22 mouse cellular contexts compared by ENCODE assay signal in genomic region chr1:162222353-162222752, GRCm38 (mm10).
DNase-seq lines count a peak whose midpoint lies in the region; ATAC-seq and TF ChIP-seq lines count a peak whose summit lies in the region.
"Had no signal": no experiment of that assay in that cellular context is flagged by ENCODE, and none has a peak within 500 bp of the region (broad histone marks: within the 10 kb centered on the region; RNA-seq: fewer than 3 reads in every experiment).

No protein-coding gene starts in this region.

- peak overlapping the region; percentile 64; the same call in 1 of the 2 replicates for H3K4me3 ChIP-seq in intestine, embryonic 14.5 days (ENCODE audit: low read depth, low read length)
- H3K4me3 ChIP-seq in intestine, embryonic 16.5 days (ENCODE audit: low read length) = no peak overlapping the region
- no peak overlapping the region for H3K4me3 ChIP-seq in ES-E14 (ENCODE audit: insufficient read depth in 1 of 2, low read depth in 1 of 2, low read length in 2 of 2, poor library complexity in 1 of 2, severe bottlenecking in 1 of 2)
- H3K4me3 ChIP-seq in embryonic facial prominence, embryonic 13.5 days = peak overlapping the region; percentile 76
- peak overlapping the region; percentile 58 for H3K4me3 ChIP-seq in limb, embryonic 14.5 days (replicated peaks; ENCODE audit: low read length)
- H3K4me3 ChIP-seq: heart, adult 2 months; midbrain, embryonic 10.5 days; neural tube, embryonic 15.5 days had no signal

- H3K36me3 ChIP-seq in intestine, embryonic 14.5 days (ENCODE audit: control insufficient read depth, insufficient read depth, low read length) = peaks cover 12% of the 10 kb centered on the region
- H3K36me3 ChIP-seq in intestine, embryonic 16.5 days (ENCODE audit: control insufficient read depth, insufficient read depth, low read length) = no peaks in the 10 kb centered on the region
- no peaks in the 10 kb centered on the region for H3K36me3 ChIP-seq in ES-E14 (ENCODE audit: control insufficient read depth, insufficient read depth, low read length, poor library complexity, severe bottlenecking)
- H3K36me3 ChIP-seq in embryonic facial prominence, embryonic 13.5 days = peaks cover 6% of the 10 kb centered on the region; the same call in 1 of the 2 replicates
- peaks cover 35% of the 10 kb centered on the region for H3K36me3 ChIP-seq in limb, embryonic 14.5 days (ENCODE audit: control insufficient read depth, insufficient read depth, low read length)
- H3K36me3 ChIP-seq: midbrain, embryonic 10.5 days; neural tube, embryonic 15.5 days had no signal

- no peaks in the 10 kb centered on the region for H3K9me3 ChIP-seq in intestine, embryonic 14.5 days (ENCODE audit: control insufficient read depth, low read length)
- H3K9me3 ChIP-seq in intestine, embryonic 16.5 days (ENCODE audit: control insufficient read depth, low read length) = no peaks in the 10 kb centered on the region
- no peaks in the 10 kb centered on the region for H3K9me3 ChIP-seq in ES-E14 (ENCODE audit: control insufficient read depth, insufficient read depth, low read depth, low read length)
- H3K9me3 ChIP-seq in embryonic facial prominence, embryonic 13.5 days = no peaks in the 10 kb centered on the region
- H3K9me3 ChIP-seq in limb, embryonic 14.5 days (ENCODE audit: control insufficient read depth, low read length) = no peaks in the 10 kb centered on the region
- H3K9me3 ChIP-seq: midbrain, embryonic 10.5 days; neural tube, embryonic 15.5 days had no signal

- peak overlapping the region; percentile 95 for H3K9ac ChIP-seq in intestine, embryonic 14.5 days (ENCODE audit: low read length)
- no peak overlapping the region for H3K9ac ChIP-seq in intestine, embryonic 16.5 days (ENCODE audit: low read depth, low read length)
- no peak overlapping the region for H3K9ac ChIP-seq in ES-E14 (ENCODE audit: insufficient read depth, low read depth, low read length, poor library complexity, severe bottlenecking)
- H3K9ac ChIP-seq in embryonic facial prominence, embryonic 13.5 days = peak overlapping the region; percentile 64
- H3K9ac ChIP-seq in limb, embryonic 14.5 days (ENCODE audit: low read depth, low read length, severe bottlenecking) = peak overlapping the region; percentile 95
- H3K9ac ChIP-seq: hindbrain, embryonic 14.5 days; liver, embryonic 14.5 days; neural tube, embryonic 15.5 days had no signal

- TF ChIP-seq POLR2A in limb, embryonic 14.5 days (IDR thresholded peaks at IDR 0.05; ENCODE audit: borderline replicate concordance, extremely low read depth, insufficient read depth, insufficient read length) = no peak

- H3K4me1 ChIP-seq in intestine, embryonic 14.5 days (replicated peaks; ENCODE audit: control insufficient read depth, insufficient read depth, low read length) = peaks cover 4% of the 10 kb centered on the region; the same call in 1 of the 2 replicates
- H3K4me1 ChIP-seq in intestine, embryonic 16.5 days (ENCODE audit: control insufficient read depth, insufficient read depth, low read length) = no peaks in the 10 kb centered on the region
- H3K4me1 ChIP-seq in ES-E14 (ENCODE audit: control insufficient read depth in 2 of 2, insufficient read depth in 2 of 2, low read length in 2 of 2, poor library complexity in 1 of 2) = no peaks in the 10 kb centered on the region
- H3K4me1 ChIP-seq in embryonic facial prominence, embryonic 13.5 days = peaks cover 19% of the 10 kb centered on the region
- H3K4me1 ChIP-seq in limb, embryonic 14.5 days (ENCODE audit: control insufficient read depth, insufficient read depth, low read length) = peaks cover 10% of the 10 kb centered on the region; the same call in 1 of the 2 replicates

- ATAC-seq in intestine, embryonic 14.5 days (replicated peaks; ENCODE audit: low FRiP score, low TSS enrichment, low read depth) = no peak
- no peak for ATAC-seq in intestine, embryonic 16.5 days
- no peak for ATAC-seq in embryonic facial prominence, embryonic 13.5 days (ENCODE audit: insufficient number of reproducible peaks, insufficient read depth, low FRiP score, low TSS enrichment, low read depth)
- no peak for ATAC-seq in limb, embryonic 14.5 days (ENCODE audit: low FRiP score, low read depth)
- no peak for ATAC-seq in megakaryocyte, adult 5-6 weeks (ENCODE audit: poor library complexity, severe bottlenecking)
- no peak for ATAC-seq in inflammation-experienced regulatory T-cells, adult 6 months

- H3K27ac ChIP-seq in intestine, embryonic 14.5 days (ENCODE audit: low read depth) = no peak overlapping the region
- no peak overlapping the region for H3K27ac ChIP-seq in intestine, embryonic 16.5 days (ENCODE audit: low read length)
- H3K27ac ChIP-seq in ES-E14 (ENCODE audit: insufficient read depth, low read depth, low read length, poor library complexity, severe bottlenecking) = no peak overlapping the region
- H3K27ac ChIP-seq in embryonic facial prominence, embryonic 13.5 days = peak overlapping the region; percentile 91
- H3K27ac ChIP-seq in limb, embryonic 14.5 days (replicated peaks; ENCODE audit: low read depth, low read length) = peak overlapping the region; percentile 100
- H3K27ac ChIP-seq: heart, adult 2 months; hindbrain, embryonic 14.5 days; liver, embryonic 14.5 days; midbrain, embryonic 10.5 days; neural tube, embryonic 15.5 days had no signal

- DNase-seq in intestine, embryonic 14.5 days (ENCODE audit: low spot score) = no peak
- DNase-seq in ES-E14 (ENCODE audit: low read depth, low spot score) = no peak
- peak; percentile 40 for DNase-seq in limb, embryonic 14.5 days (ENCODE audit: low spot score)
- no peak for DNase-seq in spleen, adult 12 weeks (ENCODE audit: low spot score)
- DNase-seq: cerebellum, postnatal 14 days; embryo, embryonic 11 days; gastrocnemius, postnatal 14 days; heart, adult 2 months; heart, postnatal 14 days; kidney, adult 18-20 months; kidney, postnatal 10 days; lung, postnatal 36 days; right cerebral cortex, postnatal 25 days; thymus, adult 2 months had no signal

- in situ Hi-C loops in ES-E14 (cut with MboI; ENCODE audit: low sequenced_read_pairs in 2 of 2, unreplicated experiment in 2 of 2) = no loop called here

- peak overlapping the region; percentile 61 for H3K4me2 ChIP-seq in intestine, embryonic 14.5 days (ENCODE audit: low read length)
- no peak overlapping the region for H3K4me2 ChIP-seq in intestine, embryonic 16.5 days (ENCODE audit: low read depth, low read length)
- peak overlapping the region; percentile 59 for H3K4me2 ChIP-seq in embryonic facial prominence, embryonic 13.5 days
- H3K4me2 ChIP-seq in limb, embryonic 14.5 days (replicated peaks; ENCODE audit: low read depth, low read length, severe bottlenecking) = peak overlapping the region; percentile 66
- H3K4me2 ChIP-seq: hindbrain, embryonic 14.5 days; neural tube, embryonic 15.5 days had no signal

- H3K27me3 ChIP-seq in intestine, embryonic 14.5 days (replicated peaks; ENCODE audit: control insufficient read depth, insufficient read depth, low read length) = no peaks in the 10 kb centered on the region
- no peaks in the 10 kb centered on the region for H3K27me3 ChIP-seq in intestine, embryonic 16.5 days (replicated peaks; ENCODE audit: control insufficient read depth, insufficient read depth, low read length)
- no peaks in the 10 kb centered on the region for H3K27me3 ChIP-seq in embryonic facial prominence, embryonic 13.5 days
- H3K27me3 ChIP-seq in limb, embryonic 14.5 days (ENCODE audit: control insufficient read depth, insufficient read depth, low read length) = no peaks in the 10 kb centered on the region
- H3K27me3 ChIP-seq: neural tube, embryonic 15.5 days had no signal

TF ChIP-seq in ES-E14, 5 proteins besides CTCF, POLR2A, EP300 and RAD21:
- peak; percentile 59 for TF ChIP-seq MAFK (IDR thresholded peaks at IDR 0.05; ENCODE audit: insufficient read depth, low read depth, low read length)
- TF ChIP-seq HCFC1 (IDR thresholded peaks at IDR 0.05; ENCODE audit: borderline replicate concordance, insufficient read depth, low read length) = no peak

Comparison
In these comparisons a context has a peak if more than half of its experiments do, and no peak if none do; other contexts are left out.
1. H3K4me3 ChIP-seq: peak in intestine, embryonic 14.5 days (single experiment), embryonic facial prominence, embryonic 13.5 days (single experiment) and limb, embryonic 14.5 days (single experiment); none in intestine, embryonic 16.5 days (single experiment) and ES-E14 (0 of 2).
2. H3K9ac ChIP-seq: peak in intestine, embryonic 14.5 days (single experiment), embryonic facial prominence, embryonic 13.5 days (single experiment) and limb, embryonic 14.5 days (single experiment); none in intestine, embryonic 16.5 days (single experiment) and ES-E14 (single experiment).
3. H3K27ac ChIP-seq: peak in embryonic facial prominence, embryonic 13.5 days (single experiment) and limb, embryonic 14.5 days (single experiment); none in intestine, embryonic 14.5 days (single experiment), intestine, embryonic 16.5 days (single experiment) and ES-E14 (single experiment).